Mouse (Mus musculus): ENCODE data around the gene Myh15.
"Not testable (repeated sequence)": the region's sequence is repeated elsewhere in the genome, so short reads cannot be mapped to it uniquely, and the experiment has no call there.

Gene Myh15

GRCm38 (mm10) chr16:49057186-49057585, at the start of gene Myh15:
Myh15 (plus strand) TSS chr16:49057486.
- in situ Hi-C loops (cut with MboI, MseI), result no loop called here

DNA sequence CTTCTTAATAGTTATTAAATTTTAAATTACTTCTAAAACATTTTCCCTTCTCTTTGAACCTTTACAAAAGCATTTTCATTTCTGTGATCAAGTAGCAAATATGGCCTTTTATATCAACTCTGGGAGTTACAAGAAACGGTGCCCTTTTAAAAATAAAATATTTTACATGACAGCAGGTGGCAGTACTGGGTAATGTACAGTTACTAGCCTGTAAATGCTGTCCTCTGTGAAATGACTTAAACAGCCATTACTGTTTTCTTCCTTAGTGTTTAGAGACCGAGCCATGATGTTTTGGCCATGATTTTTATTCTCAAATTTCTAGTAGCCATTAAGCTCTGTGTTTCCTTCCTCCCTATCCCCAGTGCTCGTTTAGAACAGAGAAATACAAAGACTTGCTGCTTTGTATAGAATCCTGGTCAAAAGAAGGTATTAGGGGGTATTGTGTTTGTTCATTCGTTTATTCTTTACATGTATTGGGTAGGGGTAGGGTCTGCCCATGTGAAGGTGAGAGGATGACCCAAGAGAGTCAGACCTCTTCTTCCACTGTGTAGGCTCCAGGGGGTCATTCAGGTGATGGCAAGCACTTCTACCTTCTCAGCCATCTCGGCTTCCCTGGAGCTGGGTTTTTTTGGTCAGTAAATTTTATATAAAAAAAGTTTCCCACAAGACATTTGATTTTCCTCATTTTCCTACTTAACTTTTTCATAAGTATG, 40.5 kb upstream of the Myh15 start:
- in situ Hi-C loops (cut with MboI, MseI), result no loop called here

GRCm38 (mm10) chr16:49035852-49036251, 21.4 kb upstream of the Myh15 start:
- in situ Hi-C loops (cut with MboI, MseI), result no loop called here

GRCm38 (mm10) chr16:49037771-49038170, 19.5 kb upstream of the Myh15 start:
- in situ Hi-C loops (cut with MboI, MseI), result no loop called here

GRCm38 (mm10) chr16:49040554-49041221, 16.6 kb upstream of the Myh15 start:
- in situ Hi-C loops (cut with MboI, MseI), result no loop called here

GRCm38 (mm10) chr16:49049214-49049613, 8.1 kb upstream of the Myh15 start:
- in situ Hi-C loops (cut with MboI, MseI), result no loop called here

DNA sequence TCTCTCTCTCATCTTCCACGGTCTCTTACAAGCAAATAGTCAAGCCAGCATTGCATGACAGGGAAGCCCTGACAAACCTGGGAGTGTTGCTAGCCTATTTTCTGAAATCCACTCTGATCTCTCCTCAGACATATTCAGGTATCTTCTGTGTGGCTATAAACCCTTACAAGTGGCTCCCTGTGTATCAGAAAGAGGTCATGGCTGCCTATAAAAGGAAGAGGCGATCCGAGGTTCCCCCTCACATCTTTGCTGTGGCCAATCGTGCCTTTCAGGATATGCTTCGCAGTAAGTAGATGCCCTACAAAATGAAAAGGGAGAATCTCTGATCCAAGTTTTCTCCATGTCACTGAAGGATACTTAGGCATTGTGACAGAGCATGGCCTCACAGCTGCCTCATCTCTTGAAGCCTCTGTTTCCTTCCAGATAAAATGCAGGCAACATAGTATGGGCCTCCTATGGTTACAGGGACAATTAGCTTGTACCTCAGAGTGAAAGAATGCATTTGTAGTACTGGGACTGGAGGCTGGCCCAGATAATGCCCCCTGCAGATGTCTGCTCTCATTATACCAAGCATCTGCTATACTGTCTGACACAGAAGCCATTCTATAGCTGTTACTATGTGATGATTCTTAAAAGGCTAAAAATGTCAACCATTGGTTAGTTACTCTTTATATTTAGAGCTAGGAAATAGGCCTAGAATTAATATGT, 12.1 kb downstream of the Myh15 start:
- in situ Hi-C loops (cut with MboI, MseI), result no loop called here

DNA sequence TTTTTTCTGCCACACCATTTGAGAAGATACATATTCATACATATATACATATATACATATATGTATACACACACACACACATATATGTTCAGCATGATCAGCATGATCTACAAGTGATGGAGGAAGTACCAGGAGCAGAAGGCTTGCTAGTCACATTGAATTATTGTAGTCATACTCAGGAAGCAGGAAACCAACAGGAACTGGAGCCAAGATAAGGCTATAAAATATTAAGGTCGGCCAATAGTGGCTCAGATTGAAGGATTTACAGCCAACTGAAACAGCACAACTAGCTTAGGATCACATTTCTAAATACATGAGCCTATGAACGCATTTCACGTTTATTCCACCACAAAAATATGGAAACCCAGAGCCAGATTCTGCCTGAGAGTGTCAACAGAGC, 14.0 kb downstream of the Myh15 start:
- in situ Hi-C loops (cut with MboI, MseI), result no loop called here

GRCm38 (mm10) chr16:49128015-49128414, 70.7 kb downstream of the Myh15 start:
- in situ Hi-C loops (cut with MboI, MseI), result no loop called here

DNA sequence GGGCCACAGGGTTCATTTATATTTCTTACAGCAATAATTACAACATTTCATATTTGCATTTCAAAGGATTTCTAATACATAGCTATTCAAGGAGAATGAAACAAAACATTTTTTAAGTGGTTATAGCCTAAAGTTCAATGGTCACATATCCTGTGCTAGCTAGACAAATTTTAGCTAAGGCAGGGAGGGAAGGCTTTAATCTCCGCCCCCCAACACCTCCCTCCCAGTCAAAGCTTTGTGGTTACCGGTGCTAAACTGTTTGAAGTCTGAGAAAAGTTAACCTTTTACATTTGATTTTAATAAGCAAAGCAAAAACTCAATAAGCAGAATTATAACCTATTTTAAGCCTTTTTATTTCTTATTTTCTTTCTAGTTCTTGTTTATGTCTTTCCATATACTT, 98.9 kb downstream of the Myh15 start:
- in situ Hi-C loops (cut with MboI, MseI), result no loop called here

DNA sequence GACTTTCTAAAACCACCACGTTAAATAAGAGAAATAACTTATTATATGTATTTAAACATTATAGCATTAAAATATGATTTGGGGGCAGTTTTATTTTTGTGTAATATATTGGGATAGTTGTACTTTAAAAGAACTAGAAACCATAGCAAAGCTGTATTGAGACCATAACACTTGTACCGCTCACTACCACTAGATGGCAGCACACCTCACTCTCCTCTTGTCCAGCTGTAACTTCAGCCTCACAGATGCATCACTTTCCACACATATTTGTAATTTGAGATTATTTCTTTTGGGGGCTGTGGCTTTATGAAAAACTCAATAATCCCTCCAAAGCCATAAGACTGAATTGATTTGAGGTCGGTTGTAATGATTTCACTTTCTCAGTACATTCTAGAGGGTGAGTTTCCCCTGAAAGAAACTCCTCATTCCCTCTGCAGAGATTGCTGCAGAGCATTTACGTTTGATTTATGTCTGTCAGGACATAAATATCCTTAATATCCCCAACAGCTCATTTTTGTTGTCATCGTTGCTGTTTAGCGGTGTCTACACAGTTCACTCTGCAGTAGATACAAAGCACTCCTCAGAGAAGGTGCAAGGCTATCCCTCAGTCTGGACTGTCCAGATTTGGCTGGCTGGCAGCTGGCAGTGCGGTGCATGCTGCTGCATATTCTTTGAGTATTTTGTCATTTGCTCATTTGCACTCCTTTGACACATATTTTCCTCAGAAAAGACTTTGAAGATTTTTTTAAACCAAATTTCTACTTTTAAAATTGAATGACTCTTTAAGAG, 107.3 kb downstream of the Myh15 start:
- in situ Hi-C loops (cut with MboI, MseI), result loop anchor here in 1 of 2 experiments (5.0 kb wide), 1 partner anchor 118 kb away; no protein-coding TSS in a partner anchor

DNA sequence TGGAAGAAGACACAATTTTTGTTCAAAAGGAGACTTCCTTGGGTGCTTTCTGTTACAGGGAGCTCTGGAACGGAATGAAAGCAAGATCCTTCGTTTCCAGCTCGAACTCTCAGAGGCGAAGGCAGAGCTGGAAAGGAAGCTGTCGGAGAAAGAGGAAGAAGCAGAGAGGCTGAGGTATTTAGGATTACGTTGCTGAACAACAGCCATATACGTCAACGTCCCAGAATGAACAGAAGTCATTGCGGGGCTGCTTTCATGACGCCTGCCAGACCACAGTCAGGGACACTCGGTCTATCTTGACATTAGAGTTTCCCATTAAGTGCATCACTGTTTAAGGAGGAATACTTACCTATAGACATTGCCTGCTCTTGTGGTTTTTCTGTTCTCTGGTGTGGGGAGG, 108.4 kb downstream of the Myh15 start:
- in situ Hi-C loops (cut with MboI, MseI), result no loop called here

- in situ Hi-C loops (cut with MboI, MseI), result no loop called here
These were observed 110.0 kb downstream of the Myh15 start for GRCm38 (mm10) chr16:49167325-49167724.

DNA sequence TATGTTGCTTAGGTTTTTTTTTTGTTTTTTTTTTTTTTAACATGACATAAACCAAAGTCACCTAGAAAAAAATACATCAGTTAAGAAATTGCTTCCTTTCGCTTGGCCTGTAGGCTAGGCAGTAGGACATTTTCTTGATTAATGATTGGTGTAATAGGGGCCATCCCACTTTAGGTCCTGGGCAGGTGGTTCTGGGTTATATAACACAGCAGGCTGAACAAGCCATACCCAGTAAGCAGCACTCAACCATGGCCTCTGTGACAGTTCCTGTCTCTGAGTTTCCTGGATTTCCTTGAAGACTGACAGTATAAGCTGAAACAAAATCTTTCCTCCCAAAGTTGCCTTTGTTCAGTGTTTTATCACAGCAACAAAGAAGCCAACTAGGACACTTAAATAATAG, 117.8 kb downstream of the Myh15 start:
- in situ Hi-C loops (cut with MboI, MseI), result no loop called here

GRCm38 (mm10) chr16:49175729-49176395, 118.6 kb downstream of the Myh15 start:
- in situ Hi-C loops (cut with MboI, MseI), result no loop called here

GRCm38 (mm10) chr16:49193521-49193920, 136.2 kb downstream of the Myh15 start:
- in situ Hi-C loops (cut with MboI, MseI), result no loop called here

DNA sequence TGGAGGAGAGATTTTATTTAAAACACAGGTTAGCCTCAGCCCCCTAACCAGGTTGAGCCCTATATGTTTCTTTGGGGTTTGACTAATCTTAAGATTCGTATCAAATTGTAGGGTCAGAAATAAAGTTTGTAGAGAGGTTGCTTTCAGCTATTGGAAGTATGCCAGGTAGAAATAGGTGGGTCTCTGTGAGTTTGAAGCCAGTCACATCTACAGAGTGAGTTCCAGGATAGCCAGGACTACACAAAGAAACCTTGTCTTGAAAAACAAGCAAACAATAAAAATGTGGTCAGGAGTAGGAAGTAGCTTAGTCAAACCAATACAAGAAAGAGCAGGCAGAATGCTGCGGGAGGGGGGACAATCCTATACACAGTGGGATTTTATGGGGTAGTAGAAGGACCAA, 136.7 kb downstream of the Myh15 start:
- in situ Hi-C loops (cut with MboI, MseI), result no loop called here

DNA sequence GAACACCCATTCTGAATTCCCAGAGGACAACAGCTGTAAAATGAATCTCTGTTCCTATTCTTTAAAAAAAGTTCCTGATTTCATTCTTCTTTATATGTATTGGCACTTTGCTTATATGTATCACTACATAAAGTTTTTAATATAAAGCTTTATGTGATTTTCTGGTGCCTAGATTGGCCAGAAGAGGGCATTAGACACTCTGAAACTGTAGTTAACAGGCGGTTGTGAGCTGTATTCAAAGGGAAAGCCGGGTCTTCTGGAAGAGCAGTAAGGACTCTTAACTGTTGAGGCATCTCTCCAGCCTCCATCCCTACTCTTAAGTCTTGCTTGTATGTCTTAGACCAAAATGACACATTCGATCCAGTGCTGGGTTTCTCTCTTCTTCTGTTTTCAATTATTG, 139.0 kb downstream of the Myh15 start:
- in situ Hi-C loops (cut with MboI, MseI), result no loop called here

GRCm38 (mm10) chr16:49197951-49198350, 140.7 kb downstream of the Myh15 start:
- in situ Hi-C loops (cut with MboI, MseI), result no loop called here

- in situ Hi-C loops (cut with MboI, MseI), result no loop called here
These were observed 166.4 kb downstream of the Myh15 start for GRCm38 (mm10) chr16:49223733-49224132.

GRCm38 (mm10) chr16:49243517-49243916, 186.2 kb downstream of the Myh15 start:
- in situ Hi-C loops (cut with MboI, MseI), result not testable (repeated sequence)

Measured in T-helper 17 cell (primary cell).